Mouse (Mus musculus) cerebellum, adult 11 months (tissue): ENCODE data around the gene Rps21.
"Not testable (repeated sequence)": the region's sequence is repeated elsewhere in the genome, so short reads cannot be mapped to it uniquely, and the experiment has no call there.

Source experiments
- DNase-seq: peaks from one replicate; pipeline ENCODE4 v3.0.0; 2022

The Rps21 gene

DNA sequence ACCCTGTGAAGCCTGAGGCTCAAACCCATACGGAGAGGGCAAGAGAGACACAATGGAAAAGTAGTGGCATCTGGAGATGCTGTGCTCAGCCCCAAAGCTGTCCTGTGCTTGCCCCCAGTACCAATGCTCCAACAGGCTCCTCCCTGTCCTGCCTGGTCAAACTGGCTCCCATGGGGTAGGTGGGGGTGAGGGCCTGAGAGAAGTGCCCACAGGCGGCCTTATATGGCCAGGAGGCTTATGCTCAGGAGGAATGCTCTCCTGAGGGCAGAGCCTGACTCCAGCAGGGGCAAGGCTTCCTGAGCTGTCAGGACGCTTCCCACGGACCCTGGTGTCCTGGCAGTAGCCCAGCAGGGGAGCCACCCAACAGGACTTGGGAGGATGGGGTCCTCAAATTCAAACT, 26.7 kb upstream of the Rps21 start:
- no peak for DNase-seq

- no peak for DNase-seq
Observed at GRCm38 (mm10) chr2:180233101-180233904, 23.9 kb upstream of the Rps21 start.

DNA sequence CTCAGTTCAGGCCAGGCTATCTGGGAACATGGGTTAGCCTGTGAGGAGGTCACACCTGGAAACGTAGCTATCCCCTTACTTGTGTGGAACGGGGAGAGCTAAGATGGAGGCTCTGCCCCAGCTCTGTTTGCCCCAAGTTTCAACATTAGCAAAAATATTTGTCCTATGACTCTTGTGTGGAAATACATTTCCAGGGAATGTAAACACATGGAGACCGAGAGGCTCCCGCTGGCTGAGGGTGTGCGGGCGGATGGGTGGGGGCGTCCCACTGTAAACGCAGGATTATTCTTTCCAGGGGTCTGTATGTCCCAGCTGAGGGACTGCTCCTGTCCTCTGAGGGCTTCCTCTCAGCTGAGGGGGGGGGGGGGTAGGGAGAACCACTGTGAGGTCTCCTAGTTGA, 22.8 kb upstream of the Rps21 start:
- no peak for DNase-seq

DNA sequence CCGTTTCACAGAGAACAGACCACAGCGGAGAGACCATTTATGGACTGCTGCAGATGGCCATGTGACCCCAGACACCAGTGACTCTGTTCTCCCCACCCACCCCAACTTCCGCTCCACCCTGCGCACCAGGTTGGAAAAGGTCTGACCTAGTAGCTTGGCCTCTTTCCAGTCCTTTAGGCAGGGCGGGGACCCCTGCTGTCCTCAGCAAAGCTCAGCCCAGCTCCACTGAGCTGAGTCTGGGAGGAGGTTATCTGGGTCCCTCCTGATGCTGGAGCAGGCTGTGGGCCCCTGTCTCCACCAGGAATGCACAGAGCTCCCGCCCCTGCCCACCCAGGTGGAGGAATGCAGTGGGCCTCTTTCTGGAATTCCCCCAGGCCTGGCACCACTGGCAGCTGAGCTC, 22.2 kb upstream of the Rps21 start:
- no peak for DNase-seq

DNA sequence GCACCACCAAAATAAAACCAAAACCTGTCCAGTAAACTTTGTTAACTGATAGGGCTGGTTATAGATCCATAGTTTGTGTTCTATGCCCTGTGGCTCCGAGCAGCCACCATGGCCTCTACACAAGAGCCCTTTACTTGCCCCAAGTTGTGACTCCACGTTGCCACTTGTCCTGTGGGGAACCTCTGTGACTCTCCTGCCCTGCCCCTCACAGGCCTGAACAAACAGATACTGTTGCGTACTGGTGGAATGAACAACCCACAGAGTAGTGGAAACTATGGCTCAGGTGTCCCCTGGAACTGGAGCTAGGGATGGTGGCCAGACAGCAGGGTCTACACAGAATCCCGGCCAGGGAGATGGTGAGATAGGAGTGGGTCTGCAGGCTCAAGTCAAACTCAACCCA, 21.4 kb upstream of the Rps21 start:
- DNase-seq, result no peak

DNA sequence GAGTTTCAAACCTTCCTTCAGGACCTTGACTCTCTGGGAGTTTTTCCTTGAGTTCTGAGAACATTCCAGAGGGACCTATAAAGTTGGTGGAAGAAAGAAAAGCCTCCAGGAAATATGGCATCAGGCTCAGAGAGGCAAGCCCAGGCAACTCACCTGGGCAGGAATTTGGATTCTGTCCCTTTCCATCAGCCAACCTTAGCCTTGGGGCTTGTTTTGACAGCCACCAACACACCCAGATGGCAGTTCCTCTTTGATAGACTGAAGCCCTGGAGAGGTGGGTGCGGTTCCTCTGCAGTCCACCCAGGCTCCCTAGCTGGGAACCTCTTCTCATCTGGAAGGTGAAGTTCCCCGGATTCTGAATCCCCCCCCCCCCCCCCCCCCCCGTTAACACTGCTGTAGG, 20.7 kb upstream of the Rps21 start:
- no peak for DNase-seq

DNA sequence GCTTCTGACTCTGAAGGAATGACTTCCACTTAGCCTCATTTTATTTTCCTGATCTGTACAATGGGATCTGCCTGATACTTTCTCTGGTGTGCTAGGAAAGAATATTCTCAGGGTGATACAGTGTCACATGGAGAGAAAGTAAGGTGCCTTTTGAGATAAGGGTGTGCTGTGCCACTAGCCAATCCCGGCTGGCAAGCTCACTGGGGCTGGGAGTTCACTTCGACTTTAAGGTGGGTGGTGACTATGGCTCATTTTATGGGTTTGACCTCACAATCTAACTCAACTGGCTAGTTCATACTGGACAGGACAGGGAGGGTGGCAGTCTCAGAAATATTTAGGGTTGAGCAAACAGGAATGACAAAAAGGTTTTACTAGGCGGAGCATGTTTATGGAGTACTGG, 20.2 kb upstream of the Rps21 start:
- no peak for DNase-seq

GRCm38 (mm10) chr2:180237601-180238345, 19.4 kb upstream of the Rps21 start:
- no peak for DNase-seq

- no peak for DNase-seq
Observed at GRCm38 (mm10) chr2:180238591-180238990, 18.6 kb upstream of the Rps21 start.

- DNase-seq, result no peak
Observed at GRCm38 (mm10) chr2:180243108-180243507, 14.1 kb upstream of the Rps21 start.

- DNase-seq, result no peak
Observed at GRCm38 (mm10) chr2:180247916-180248315, 9.3 kb upstream of the Rps21 start.

GRCm38 (mm10) chr2:180248947-180249660, 8.1 kb upstream of the Rps21 start:
- DNase-seq, result no peak

- peak; percentile 76 for DNase-seq
Observed at GRCm38 (mm10) chr2:180250930-180251611, 6.1 kb upstream of the Rps21 start.

- DNase-seq, result no peak
Observed at GRCm38 (mm10) chr2:180251838-180252237, 5.3 kb upstream of the Rps21 start.

DNA sequence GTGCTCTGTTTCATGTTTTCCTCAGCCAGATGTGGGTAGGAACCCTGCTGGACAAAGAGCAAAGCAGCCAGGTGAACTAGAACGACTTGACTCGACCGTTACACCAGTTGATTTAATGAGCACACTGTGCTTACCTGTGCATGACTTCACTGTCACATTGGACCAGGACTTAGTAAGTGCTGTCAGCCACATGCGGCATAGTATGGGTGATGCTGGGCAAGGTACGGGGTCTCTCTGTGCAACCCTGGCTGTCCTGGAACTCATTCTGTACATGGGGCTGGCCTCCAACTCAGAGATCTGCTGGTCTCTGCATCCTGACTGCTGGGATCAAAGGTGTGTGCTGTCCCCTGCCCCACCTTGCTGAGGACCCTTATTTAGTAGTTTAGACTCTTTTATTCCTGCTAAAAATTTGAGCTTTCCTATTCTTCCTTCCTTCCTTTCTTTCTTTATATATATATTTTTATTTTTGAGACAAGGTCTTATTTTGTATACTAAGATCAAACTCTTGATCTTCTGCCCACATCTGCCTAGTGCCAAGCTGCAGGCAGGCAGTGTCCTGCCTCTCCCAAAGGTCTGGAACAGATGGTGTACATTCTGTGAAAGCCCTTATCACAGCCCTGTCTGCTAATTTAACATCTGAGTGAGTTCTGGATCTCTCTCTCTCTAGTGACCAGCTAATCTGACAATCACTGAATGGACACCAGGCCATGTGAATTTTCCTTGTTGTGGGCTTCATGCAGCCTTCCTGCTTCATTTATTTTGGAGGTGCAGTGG, 2.6 kb upstream of the Rps21 start:
- no peak for DNase-seq

DNA sequence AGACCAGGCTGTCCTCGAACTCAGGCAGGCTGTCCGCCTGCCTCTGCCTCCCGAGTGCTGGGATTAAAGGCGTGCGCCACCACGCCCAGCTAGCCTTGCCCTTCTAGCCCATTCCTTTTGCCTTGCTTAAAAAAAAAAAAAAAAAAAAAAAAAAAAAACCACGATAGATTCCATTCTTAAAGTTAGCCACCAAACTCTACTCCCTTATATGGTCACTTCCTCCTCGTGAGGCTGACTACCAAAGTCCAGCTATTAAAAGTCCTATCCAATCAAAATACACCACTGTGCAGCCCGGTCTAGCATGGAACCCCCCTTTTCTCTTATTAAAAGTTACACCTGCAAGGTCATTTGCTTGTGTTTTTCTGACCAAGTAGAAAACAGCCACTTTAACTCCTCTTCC, 1.5 kb upstream of the Rps21 start:
- DNase-seq, result no peak

- no peak for DNase-seq
Observed at GRCm38 (mm10) chr2:180256296-180257000, 729 bp upstream of the Rps21 start.

DNA sequence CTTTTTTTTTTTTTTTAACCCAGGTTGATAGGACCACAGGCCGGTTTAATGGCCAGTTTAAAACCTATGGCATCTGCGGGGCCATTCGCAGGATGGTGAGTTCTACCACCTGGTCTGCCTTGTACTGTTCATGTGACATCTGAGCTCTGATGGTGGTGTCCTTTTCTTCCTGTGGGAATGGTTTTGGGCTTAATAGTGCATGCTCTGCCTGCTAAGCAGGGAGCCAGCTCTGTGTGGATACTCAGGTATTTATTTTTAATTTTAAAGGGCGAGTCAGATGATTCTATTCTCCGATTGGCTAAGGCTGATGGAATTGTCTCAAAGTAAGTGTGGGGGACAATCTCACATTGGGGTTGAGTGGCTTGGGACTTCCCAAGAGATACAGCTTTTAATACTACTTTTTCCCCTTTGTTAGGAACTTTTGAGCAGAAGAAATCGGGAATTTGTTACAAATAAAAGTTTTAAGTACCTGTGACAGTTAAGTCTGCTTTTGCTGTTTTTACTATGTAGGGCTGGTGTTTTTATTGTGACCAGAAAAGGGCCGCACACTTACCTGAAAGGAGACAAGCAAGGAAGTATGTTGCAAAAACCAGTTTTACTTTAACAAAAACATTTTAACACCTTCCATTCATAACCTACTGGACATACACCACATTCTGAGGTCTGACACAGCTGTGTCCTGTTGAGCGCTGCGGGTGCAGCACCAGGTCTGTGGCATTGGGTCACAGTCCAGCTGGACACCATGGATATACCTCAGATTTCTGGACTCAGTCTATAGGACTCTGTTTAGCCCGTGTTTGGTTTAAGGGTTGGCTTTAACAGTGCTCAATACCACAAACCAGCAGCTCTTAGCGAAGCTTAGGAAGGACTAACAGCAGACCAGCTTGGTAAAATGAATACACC, 1.0 kb downstream of the Rps21 start:
- DNase-seq, result no peak

DNA sequence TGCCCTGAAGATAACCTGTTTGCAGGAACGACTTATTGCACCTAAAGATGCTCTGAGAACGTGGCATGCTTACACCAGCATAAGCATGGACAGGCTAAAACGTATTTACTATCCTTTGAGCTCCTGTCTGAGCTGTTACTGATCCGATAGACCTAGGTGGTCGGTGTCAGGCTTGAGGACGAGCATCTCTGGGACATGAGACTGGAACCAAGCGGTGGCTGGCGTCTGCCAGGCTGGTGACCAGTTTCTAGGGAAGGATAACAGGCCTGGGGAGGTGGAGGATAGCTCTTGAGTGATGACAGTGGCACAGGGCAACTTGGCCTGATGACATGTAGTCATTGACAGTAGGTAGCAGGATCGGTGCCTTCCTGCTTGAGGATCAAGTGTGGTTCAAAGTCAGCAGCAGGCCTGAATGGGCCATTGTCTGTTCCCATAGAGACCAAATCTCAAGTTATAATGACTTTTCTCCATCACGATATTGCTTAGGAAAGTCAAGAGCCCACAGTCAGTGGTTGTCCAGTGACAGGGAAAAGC, 1.8 kb downstream of the Rps21 start:
- not testable (repeated sequence) for DNase-seq
